Mouse (Mus musculus): ENCODE measurements at regions not wholly inside any gene's neighbourhood (a gene's known extent, or its start where the extent isn't known, plus 50 kb on each side); places are given as distances from the start of the nearest gene placed in this dataset.
A peak's percentile ranks its signal among the peaks of the same experiment; 100 is the strongest.

DNA sequence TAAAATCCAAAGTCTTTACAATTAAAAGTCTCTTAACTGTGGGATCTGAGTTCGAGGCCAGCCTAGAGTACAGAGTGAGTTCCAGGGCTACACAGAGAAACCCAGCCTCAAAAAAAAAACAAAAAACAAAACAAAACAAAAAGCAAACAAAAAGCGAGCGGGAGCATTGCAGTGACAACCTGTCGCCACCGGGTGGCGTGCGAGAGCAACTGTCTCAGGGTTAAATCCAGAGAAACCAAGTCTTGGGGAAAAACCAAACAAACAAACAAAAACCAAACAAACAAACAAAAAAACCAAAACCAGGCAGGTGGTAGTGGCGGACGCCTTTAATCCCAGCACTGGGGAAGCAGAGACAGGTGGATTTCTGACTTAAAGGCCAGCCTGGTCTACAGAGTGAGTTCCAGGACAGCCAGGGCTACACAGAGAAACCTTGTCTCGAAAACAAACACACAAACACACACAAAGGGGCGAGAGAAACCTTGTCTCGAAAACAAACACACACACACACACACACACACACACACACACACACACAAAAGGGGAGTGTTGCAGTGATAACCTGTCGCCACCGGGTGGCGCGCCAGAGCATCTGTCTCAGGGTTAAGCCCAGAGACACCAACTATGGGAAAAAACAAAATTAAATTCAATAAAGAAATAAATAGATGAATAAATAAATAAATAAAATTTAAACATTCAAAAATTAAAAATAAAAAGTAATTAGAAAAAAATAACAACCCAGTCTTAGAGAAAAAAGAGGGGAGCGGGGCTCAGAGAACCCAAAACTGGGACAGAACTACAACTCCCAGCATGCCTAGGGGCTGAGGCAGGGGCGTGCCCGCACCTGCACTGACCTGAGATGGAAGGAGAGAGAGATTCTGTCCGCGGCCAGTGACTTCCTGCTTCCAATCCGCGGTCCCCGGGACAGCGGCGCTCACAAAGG, 2589.4 kb downstream of the Gm37988 start:
- TF ChIP-seq CTCF (IDR thresholded peaks at IDR 0.05; ENCODE audit: control insufficient read depth, insufficient read depth, low read length): peak; percentile 75
- no peak for TF ChIP-seq POLR2A (IDR thresholded peaks at IDR 0.05; ENCODE audit: borderline replicate concordance, control insufficient read depth, low read depth, low read length)
